ENCODE assay signal across 35 mouse cellular contexts in the genomic region with DNA sequence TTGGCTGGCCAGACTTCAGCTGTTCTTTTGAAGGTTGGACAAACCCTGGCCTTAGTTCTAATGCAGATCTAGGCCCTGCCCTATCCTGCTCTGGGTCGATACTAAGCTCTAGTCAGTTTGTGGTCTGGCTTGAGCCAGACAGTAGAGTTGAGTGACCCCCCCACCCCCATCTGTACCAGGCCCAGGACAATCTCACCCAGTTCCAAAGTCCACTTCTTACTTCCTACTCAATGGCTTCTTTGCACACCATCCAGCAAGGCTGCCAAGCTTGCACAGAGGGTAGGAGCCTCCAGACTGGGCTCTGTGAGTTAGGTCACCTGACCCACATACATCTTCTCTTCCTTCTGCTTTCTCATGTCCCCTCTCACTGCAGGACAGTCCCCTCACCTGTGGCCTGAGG. TPM values are rescaled to one million over a fixed set of nuclear protein-coding genes. Genes with fewer than 3 reads are reported as not detected.
A peak's percentile ranks its signal among the peaks of the same experiment; 100 is the strongest.
DNase-seq lines count a peak whose midpoint lies in the region; ATAC-seq and TF ChIP-seq lines count a peak whose summit lies in the region.
"Had no signal": no experiment of that assay in that cellular context is flagged by ENCODE, and none has a peak within 500 bp of the region (broad histone marks: within the 10 kb centered on the region; RNA-seq: fewer than 3 reads in every experiment).

No protein-coding gene starts in this region.

- H3K36me3 ChIP-seq in kidney, adult 2 months (ENCODE audit: control insufficient read depth, insufficient read depth, low read length), result no peaks in the 10 kb centered on the region
- no peaks in the 10 kb centered on the region for H3K36me3 ChIP-seq in kidney, embryonic 16.5 days (ENCODE audit: insufficient read depth, low read length)
- H3K36me3 ChIP-seq in intestine, embryonic 15.5 days, result no peaks in the 10 kb centered on the region
- no peaks in the 10 kb centered on the region for H3K36me3 ChIP-seq in forebrain, embryonic 10.5 days (replicated peaks)
- H3K36me3 ChIP-seq: embryonic facial prominence, embryonic 13.5 days; heart, embryonic 12.5 days; hindbrain, embryonic 15.5 days; limb, embryonic 12.5 days; liver, embryonic 12.5 days; midbrain, embryonic 12.5 days had no signal

- H3K27ac ChIP-seq in kidney, adult 2 months (ENCODE audit: insufficient read depth, low read depth, low read length), result no peak overlapping the region
- no peak overlapping the region for H3K27ac ChIP-seq in kidney, embryonic 16.5 days (ENCODE audit: low read length)
- H3K27ac ChIP-seq in intestine, embryonic 15.5 days, result no peak overlapping the region
- H3K27ac ChIP-seq in forebrain, embryonic 10.5 days, result no peak overlapping the region
- H3K27ac ChIP-seq: embryonic facial prominence, embryonic 13.5 days; gastrocnemius, adult 2 months; hindbrain, embryonic 15.5 days; left cerebral cortex, adult 2 months; limb, embryonic 12.5 days; liver, embryonic 12.5 days; midbrain, embryonic 12.5 days had no signal

- H3K4me1 ChIP-seq in kidney, adult 2 months (ENCODE audit: control insufficient read depth, insufficient read depth, low read length), result peaks cover 16% of the 10 kb centered on the region
- no peaks in the 10 kb centered on the region for H3K4me1 ChIP-seq in kidney, embryonic 16.5 days (ENCODE audit: insufficient read depth, low read length)
- peaks cover 21% of the 10 kb centered on the region for H3K4me1 ChIP-seq in intestine, embryonic 15.5 days (replicated peaks)
- H3K4me1 ChIP-seq in forebrain, embryonic 10.5 days, result peaks cover 9% of the 10 kb centered on the region

- peak; percentile 78 for DNase-seq in kidney, adult 2 months
- DNase-seq in kidney, adult 9 months, result peak; percentile 65
- peak; percentile 72 to 83 for DNase-seq in kidney, postnatal 36 days
- no peak for DNase-seq in forebrain, embryonic 10.5 days (ENCODE audit: extremely low spot score, low spot score)
- DNase-seq in urinary bladder, postnatal 4 days (ENCODE audit: low spot score in 2 of 2), result no peak
- no peak for DNase-seq in left cerebral cortex, adult 11 months (ENCODE audit: low spot score)
- DNase-seq: adrenal gland, postnatal 25 days; cerebellum, adult 18-20 months; cerebellum, postnatal 10 days; gastrocnemius, adult 2 months; gastrocnemius, postnatal 36 days; heart, adult 18-20 months; heart, postnatal 4 days; liver, postnatal 0 days; lung, postnatal 36 days; right cerebral cortex, adult 18-20 months; spleen, adult 18-20 months; thymus, adult 2 months; thymus, postnatal 4 days had no signal

- ATAC-seq in kidney, embryonic 16.5 days (ENCODE audit: low FRiP score, low TSS enrichment), result no peak
- ATAC-seq in intestine, embryonic 15.5 days, result peak; percentile 10; the same call in 1 of the 2 replicates
- ATAC-seq: forebrain, embryonic 16.5 days; inflammation-experienced regulatory T-cells, adult 6 months; liver, embryonic 12.5 days; liver, postnatal 0 days; Patski had no signal

- 62% methylated on average over 1 of the region's 1 CpGs for WGBS in kidney, adult 2 months
- WGBS in kidney, embryonic 16.5 days, result 93% methylated on average over 1 of the region's 1 CpGs
- WGBS in intestine, embryonic 15.5 days, result 71% methylated on average over 1 of the region's 1 CpGs
- WGBS in forebrain, embryonic 10.5 days, result 72% methylated on average over 1 of the region's 1 CpGs

- no peak for TF ChIP-seq POLR2A in kidney, adult 2 months (IDR thresholded peaks at IDR 0.05; ENCODE audit: low read depth, low read length)

- H3K4me2 ChIP-seq in kidney, embryonic 16.5 days (replicated peaks; ENCODE audit: low read depth, low read length), result no peak overlapping the region
- no peak overlapping the region for H3K4me2 ChIP-seq in intestine, embryonic 15.5 days (replicated peaks)
- H3K4me2 ChIP-seq: embryonic facial prominence, embryonic 13.5 days; heart, embryonic 12.5 days; hindbrain, embryonic 15.5 days; limb, embryonic 12.5 days; liver, embryonic 12.5 days; midbrain, embryonic 12.5 days had no signal

- H3K9me3 ChIP-seq in kidney, embryonic 16.5 days (ENCODE audit: low read length), result no peaks in the 10 kb centered on the region
- no peaks in the 10 kb centered on the region for H3K9me3 ChIP-seq in intestine, embryonic 15.5 days
- no peaks in the 10 kb centered on the region for H3K9me3 ChIP-seq in forebrain, embryonic 10.5 days
- H3K9me3 ChIP-seq: embryonic facial prominence, embryonic 13.5 days; heart, embryonic 12.5 days; hindbrain, embryonic 15.5 days; limb, embryonic 12.5 days; liver, embryonic 12.5 days; midbrain, embryonic 12.5 days had no signal

- no peak for TF ChIP-seq CTCF in kidney, adult 2 months (conservative IDR thresholded peaks at IDR 0.05; ENCODE audit: insufficient read depth, insufficient read length, low read depth, low read length)

- H3K27me3 ChIP-seq in kidney, adult 2 months (replicated peaks; ENCODE audit: control insufficient read depth, insufficient read depth, low read length), result no peaks in the 10 kb centered on the region
- 0 out of 2 replicates have a peak, but pooled peaks cover 5% of the 10 kb centered on the region for H3K27me3 ChIP-seq in kidney, embryonic 16.5 days (ENCODE audit: insufficient read depth, low read length)
- H3K27me3 ChIP-seq in intestine, embryonic 15.5 days (replicated peaks), result no peaks in the 10 kb centered on the region
- peaks cover 16% of the 10 kb centered on the region for H3K27me3 ChIP-seq in forebrain, embryonic 10.5 days (ENCODE audit: poor library complexity, severe bottlenecking)

- H3K9ac ChIP-seq in kidney, embryonic 16.5 days (replicated peaks; ENCODE audit: low read length), result no peak overlapping the region
- H3K9ac ChIP-seq in intestine, embryonic 15.5 days, result no peak overlapping the region
- H3K9ac ChIP-seq: embryonic facial prominence, embryonic 13.5 days; heart, embryonic 12.5 days; hindbrain, embryonic 15.5 days; limb, embryonic 12.5 days; liver, embryonic 12.5 days; liver, postnatal 0 days; midbrain, embryonic 12.5 days had no signal

- H3K4me3 ChIP-seq in kidney, adult 2 months (ENCODE audit: insufficient read depth, low read depth, low read length), result no peak overlapping the region
- no peak overlapping the region for H3K4me3 ChIP-seq in kidney, embryonic 16.5 days (ENCODE audit: low read length)
- no peak overlapping the region for H3K4me3 ChIP-seq in intestine, embryonic 15.5 days (replicated peaks)
- H3K4me3 ChIP-seq in forebrain, embryonic 10.5 days, result no peak overlapping the region
- H3K4me3 ChIP-seq: embryonic facial prominence, embryonic 13.5 days; gastrocnemius, adult 2 months; heart, embryonic 12.5 days; hindbrain, embryonic 15.5 days; left cerebral cortex, adult 2 months; limb, embryonic 12.5 days; liver, embryonic 12.5 days; midbrain, embryonic 12.5 days had no signal

RNA-seq across cellular contexts. Expression of a gene that starts 3.3 kb away (rescaled TPM):
- 0.04 and 0.06 TPM in 2 replicates for polyA plus RNA-seq in kidney, adult 2 months (2012; rRNA removed)
- polyA plus RNA-seq in kidney, embryonic 16.5 days (2015; fragmentation: Nextera tagmentation; extraction: Ambion mirVana), result 0.19 and 0.25 TPM in 2 replicates
- 2.2 and 2.5 TPM in 2 replicates for polyA plus RNA-seq in intestine, embryonic 15.5 days (2015; fragmentation: Nextera tagmentation; extraction: Ambion mirVana)
- 0.39 and 0.58 TPM in 2 replicates for polyA plus RNA-seq in forebrain, embryonic 10.5 days (2016; fragmentation: Nextera tagmentation; extraction: Ambion mirVana)
- polyA plus RNA-seq: heart, embryonic 12.5 days; liver, postnatal 0 days; Patski had no signal

RNA-seq across cellular contexts. Expression of a gene that starts 10.1 kb away (rescaled TPM):
- 0.06 and 0.07 TPM in 2 replicates for polyA plus RNA-seq in kidney, adult 2 months (2012; rRNA removed)
- not detected in 2 replicates for polyA plus RNA-seq in kidney, embryonic 16.5 days (2015; fragmentation: Nextera tagmentation; extraction: Ambion mirVana)
- not detected in 2 replicates for polyA plus RNA-seq in intestine, embryonic 15.5 days (2015; fragmentation: Nextera tagmentation; extraction: Ambion mirVana)
- not detected in 2 replicates for polyA plus RNA-seq in forebrain, embryonic 10.5 days (2016; fragmentation: Nextera tagmentation; extraction: Ambion mirVana)
- polyA plus RNA-seq: brain, embryonic 14.5 days; embryonic facial prominence, embryonic 13.5 days; forebrain, embryonic 11.5 days; forebrain, embryonic 16.5 days; heart, embryonic 12.5 days; heart, postnatal 0 days; hindbrain, embryonic 15.5 days; inflammation-experienced regulatory T-cells, adult 6 months; limb, embryonic 12.5 days; liver, embryonic 12.5 days; liver, postnatal 0 days; midbrain, embryonic 12.5 days; neural tube, embryonic 11.5 days; Patski; thymus, adult 2 months had no signal

RNA-seq across cellular contexts. Expression of a gene that starts 32.1 kb away (rescaled TPM):
- polyA plus RNA-seq in kidney, adult 2 months (2012; rRNA removed), result 34.1 and 37.7 TPM in 2 replicates
- polyA plus RNA-seq in kidney, embryonic 16.5 days (2015; fragmentation: Nextera tagmentation; extraction: Ambion mirVana), result 73.6 and 74.7 TPM in 2 replicates
- polyA plus RNA-seq in intestine, embryonic 15.5 days (2015; fragmentation: Nextera tagmentation; extraction: Ambion mirVana), result 51.6 and 52.3 TPM in 2 replicates
- polyA plus RNA-seq in forebrain, embryonic 10.5 days (2016; fragmentation: Nextera tagmentation; extraction: Ambion mirVana), result 84.0 and 87.1 TPM in 2 replicates

RNA-seq across cellular contexts. Expression of a gene that starts 36.8 kb away (rescaled TPM):
- 68.0 and 132 TPM in 2 replicates for polyA plus RNA-seq in kidney, adult 2 months (2012; rRNA removed)
- polyA plus RNA-seq in kidney, embryonic 16.5 days (2015; fragmentation: Nextera tagmentation; extraction: Ambion mirVana), result 17.5 and 18.6 TPM in 2 replicates
- 6.9 and 11.1 TPM in 2 replicates for polyA plus RNA-seq in intestine, embryonic 15.5 days (2015; fragmentation: Nextera tagmentation; extraction: Ambion mirVana)
- polyA plus RNA-seq in forebrain, embryonic 10.5 days (2016; fragmentation: Nextera tagmentation; extraction: Ambion mirVana), result 0.28 and 0.74 TPM in 2 replicates
- polyA plus RNA-seq: inflammation-experienced regulatory T-cells, adult 6 months had no signal

RNA-seq across cellular contexts. Expression of a gene that starts 51.4 kb away (rescaled TPM):
- polyA plus RNA-seq in kidney, adult 2 months (2012; rRNA removed), result 31.1 and 32.2 TPM in 2 replicates
- 33.9 and 37.3 TPM in 2 replicates for polyA plus RNA-seq in kidney, embryonic 16.5 days (2015; fragmentation: Nextera tagmentation; extraction: Ambion mirVana)
- 44.0 and 45.5 TPM in 2 replicates for polyA plus RNA-seq in intestine, embryonic 15.5 days (2015; fragmentation: Nextera tagmentation; extraction: Ambion mirVana)
- 14.5 and 15.4 TPM in 2 replicates for polyA plus RNA-seq in forebrain, embryonic 10.5 days (2016; fragmentation: Nextera tagmentation; extraction: Ambion mirVana)

Comparison
In these comparisons a context has a peak if more than half of its experiments do, and no peak if none do; other contexts are left out.
1. DNase-seq: peak in kidney, adult 2 months (single experiment), kidney, adult 9 months (single experiment) and kidney, postnatal 36 days (2 of 2); none in forebrain, embryonic 10.5 days (single experiment), urinary bladder, postnatal 4 days (0 of 2) and left cerebral cortex, adult 11 months (single experiment).